In the genomic region with DNA sequence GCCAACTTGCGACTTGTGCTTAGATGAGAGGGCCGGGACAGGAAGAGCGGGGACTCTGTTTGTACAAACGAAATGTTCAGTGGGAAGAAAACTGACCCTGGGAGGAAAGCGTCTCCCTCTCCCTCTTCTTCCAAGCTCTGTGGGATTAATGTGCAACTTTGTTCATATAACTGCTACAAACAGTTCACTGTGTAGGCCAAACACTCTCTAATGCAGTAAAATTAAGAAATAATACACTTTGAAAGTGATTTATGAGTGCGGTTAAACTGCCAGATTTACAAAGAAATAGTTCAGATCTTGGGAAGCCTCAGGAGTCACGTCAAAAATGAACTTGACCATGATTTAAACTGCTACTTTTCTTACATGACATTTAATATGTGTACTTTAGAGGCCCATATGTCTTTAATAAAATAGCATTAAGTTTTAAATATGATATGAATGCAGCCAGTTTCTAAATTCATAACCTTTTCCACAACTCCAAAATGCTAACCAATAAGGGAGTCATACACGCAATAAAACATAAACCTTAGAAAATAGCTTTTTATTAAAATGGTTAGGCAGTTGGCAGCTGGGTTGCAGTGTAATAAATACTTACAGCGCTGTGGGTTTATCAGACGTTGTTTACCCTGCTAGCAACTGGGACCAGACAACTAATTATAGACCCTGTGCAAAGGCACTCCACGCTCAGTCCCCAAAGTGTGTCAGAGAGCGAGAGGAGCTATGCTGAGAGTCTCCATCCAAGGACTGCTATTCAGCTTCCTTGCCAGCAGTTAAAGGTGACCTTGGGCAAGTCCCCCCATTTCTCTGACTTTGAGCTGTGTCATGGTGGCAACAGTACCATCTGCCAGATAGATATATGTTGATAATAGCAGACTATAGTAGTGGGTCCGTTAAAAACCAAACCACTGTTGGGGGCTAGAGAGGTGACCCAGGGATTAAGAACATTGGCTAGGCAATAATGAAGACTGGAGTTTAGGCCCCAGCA, we compare ENCODE assay signal across 16 mouse cellular contexts.
DNase-seq lines count a peak whose midpoint lies in the region; ATAC-seq lines count a peak whose summit lies in the region.
"Had no signal": no experiment of that assay in that cellular context is flagged by ENCODE, and none has a peak within 500 bp of the region (broad histone marks: within the 10 kb centered on the region; RNA-seq: fewer than 3 reads in every experiment).

No protein-coding gene starts in this region.

- H3K9me3 ChIP-seq in limb, embryonic 11.5 days (ENCODE audit: control insufficient read depth, low read length): no peaks in the 10 kb centered on the region
- H3K9me3 ChIP-seq in limb, embryonic 10.5 days (replicated peaks): no peaks in the 10 kb centered on the region
- H3K9me3 ChIP-seq: forebrain, embryonic 13.5 days had no signal

- peak; percentile 46 for DNase-seq in embryo, embryonic 11.5 days (ENCODE audit: low read depth, low spot score)
- no peak for DNase-seq in embryo, embryonic 10.5 days (ENCODE audit: low spot score)
- DNase-seq in limb, embryonic 11.5 days (ENCODE audit: low spot score): peak; percentile 36
- DNase-seq in limb, embryonic 10.5 days (ENCODE audit: low spot score): no peak
- DNase-seq in kidney, postnatal 14 days: peak; percentile 48
- no peak for DNase-seq in ovary, postnatal 10 days (ENCODE audit: low spot score)
- DNase-seq in urinary bladder, postnatal 14 days (ENCODE audit: low spot score): no peak
- no peak for DNase-seq in c-Kit-positive CD71-positive TER-119-positive erythroid progenitor cells, embryonic 14.5 days (ENCODE audit: low spot score)
- DNase-seq: adrenal gland, postnatal 25 days; heart, postnatal 36 days; layer of hippocampus, adult 9-11 months; lung, adult 2 months; right cerebral cortex, postnatal 4 days had no signal

- no peak for ATAC-seq in limb, embryonic 11.5 days (ENCODE audit: insufficient number of reproducible peaks, low FRiP score, low TSS enrichment, low read depth)
- ATAC-seq: forebrain, embryonic 13.5 days; inflammation-experienced regulatory T-cells, adult 6 months had no signal

- H3K4me3 ChIP-seq in limb, embryonic 11.5 days (ENCODE audit: low read depth, low read length): no peak overlapping the region
- H3K4me3 ChIP-seq in limb, embryonic 10.5 days: no peak overlapping the region
- H3K4me3 ChIP-seq: forebrain, embryonic 13.5 days; megakaryocyte, embryonic 14.5 days had no signal

- H3K36me3 ChIP-seq in limb, embryonic 11.5 days (ENCODE audit: control insufficient read depth, insufficient read depth, low read length): no peaks in the 10 kb centered on the region
- H3K36me3 ChIP-seq in limb, embryonic 10.5 days: no peaks in the 10 kb centered on the region

- no peak overlapping the region for H3K4me2 ChIP-seq in limb, embryonic 11.5 days (ENCODE audit: low read depth, severe bottlenecking)
- H3K4me2 ChIP-seq: forebrain, embryonic 13.5 days had no signal

- no peaks in the 10 kb centered on the region for H3K27me3 ChIP-seq in limb, embryonic 11.5 days (ENCODE audit: control insufficient read depth, insufficient read depth, low read length)
- H3K27me3 ChIP-seq in limb, embryonic 10.5 days (ENCODE audit: low read depth, poor library complexity, severe bottlenecking): peaks cover 32% of the 10 kb centered on the region
- H3K27me3 ChIP-seq: forebrain, embryonic 13.5 days; megakaryocyte, embryonic 14.5 days had no signal

- H3K27ac ChIP-seq in limb, embryonic 11.5 days (replicated peaks; ENCODE audit: low read depth, low read length): no peak overlapping the region
- H3K27ac ChIP-seq in limb, embryonic 10.5 days: no peak overlapping the region
- H3K27ac ChIP-seq: forebrain, embryonic 13.5 days had no signal

- peaks cover 7% of the 10 kb centered on the region; the same call in 1 of the 2 replicates for H3K4me1 ChIP-seq in limb, embryonic 11.5 days (ENCODE audit: control insufficient read depth, insufficient read depth, low read length)
- H3K4me1 ChIP-seq in limb, embryonic 10.5 days: peaks cover 13% of the 10 kb centered on the region
- H3K4me1 ChIP-seq: forebrain, embryonic 13.5 days; megakaryocyte, embryonic 14.5 days had no signal

- 48% methylated on average over 13 of the region's 13 CpGs for WGBS in limb, embryonic 11.5 days
- WGBS in limb, embryonic 10.5 days: 64% methylated on average over 13 of the region's 13 CpGs

- no peak overlapping the region for H3K9ac ChIP-seq in limb, embryonic 11.5 days (ENCODE audit: low read length)
- H3K9ac ChIP-seq: forebrain, embryonic 13.5 days had no signal

Comparison
In these comparisons a context has a peak if more than half of its experiments do, and no peak if none do; other contexts are left out.
1. DNase-seq: peak in embryo, embryonic 11.5 days (single experiment), limb, embryonic 11.5 days (single experiment) and kidney, postnatal 14 days (single experiment); none in embryo, embryonic 10.5 days (single experiment), limb, embryonic 10.5 days (single experiment), ovary, postnatal 10 days (single experiment), urinary bladder, postnatal 14 days (single experiment) and c-Kit-positive CD71-positive TER-119-positive erythroid progenitor cells, embryonic 14.5 days (single experiment).